20 mouse cellular contexts compared by ENCODE assay signal in genomic region chr5:102180250-102180649, GRCm38 (mm10).
DNase-seq lines count a peak whose midpoint lies in the region; ATAC-seq lines count a peak whose summit lies in the region.
"Had no signal": no experiment of that assay in that cellular context is flagged by ENCODE, and none has a peak within 500 bp of the region (broad histone marks: within the 10 kb centered on the region; RNA-seq: fewer than 3 reads in every experiment).

No protein-coding gene starts in this region.

- H3K4me3 ChIP-seq in midbrain, embryonic 11.5 days (ENCODE audit: low read depth, low read length) = no peak overlapping the region
- H3K4me3 ChIP-seq in midbrain, embryonic 10.5 days = no peak overlapping the region
- no peak overlapping the region for H3K4me3 ChIP-seq in embryonic facial prominence, embryonic 10.5 days
- H3K4me3 ChIP-seq: embryonic facial prominence, embryonic 13.5 days; gastrocnemius, adult 2 months; kidney, embryonic 15.5 days; limb, embryonic 15.5 days; liver, embryonic 15.5 days had no signal

- DNase-seq in heart, adult 11 months = peak; percentile 25
- DNase-seq in heart, postnatal 36 days = no peak
- DNase-seq in midbrain, embryonic 11.5 days (ENCODE audit: low spot score, missing footprints) = peak; percentile 45
- no peak for DNase-seq in midbrain, embryonic 10.5 days (ENCODE audit: low spot score)
- DNase-seq in brain, adult 2 months (ENCODE audit: low read depth, low spot score) = peak; percentile 23
- DNase-seq in brain, embryonic 18.5 days (ENCODE audit: low read depth, low spot score) = peak; percentile 30
- no peak for DNase-seq in embryonic facial prominence, embryonic 10.5 days (ENCODE audit: low spot score)
- DNase-seq: adrenal gland, adult 2 months; gastrocnemius, adult 2 months; heart, postnatal 10 days; kidney, postnatal 4 days; thymus, postnatal 25 days had no signal

- 91% methylated on average over 8 of the region's 8 CpGs for WGBS in midbrain, embryonic 11.5 days
- 92% methylated on average over 8 of the region's 8 CpGs for WGBS in midbrain, embryonic 10.5 days
- WGBS in embryonic facial prominence, embryonic 10.5 days = 90% methylated on average over 8 of the region's 8 CpGs

- intact Hi-C loops in heart, postnatal 36 days (cut with DNase I) = no loop called here

- H3K9me3 ChIP-seq in midbrain, embryonic 11.5 days (ENCODE audit: control insufficient read depth, low read length) = no peaks in the 10 kb centered on the region
- H3K9me3 ChIP-seq in midbrain, embryonic 10.5 days (replicated peaks) = no peaks in the 10 kb centered on the region
- no peaks in the 10 kb centered on the region for H3K9me3 ChIP-seq in embryonic facial prominence, embryonic 10.5 days
- H3K9me3 ChIP-seq: embryonic facial prominence, embryonic 13.5 days; kidney, embryonic 15.5 days; limb, embryonic 15.5 days; liver, embryonic 15.5 days had no signal

- H3K27me3 ChIP-seq in midbrain, embryonic 11.5 days (ENCODE audit: control insufficient read depth, insufficient read depth, low read length) = no peaks in the 10 kb centered on the region
- H3K27me3 ChIP-seq in midbrain, embryonic 10.5 days (ENCODE audit: low read depth, poor library complexity, severe bottlenecking) = no peaks in the 10 kb centered on the region
- no peaks in the 10 kb centered on the region for H3K27me3 ChIP-seq in embryonic facial prominence, embryonic 10.5 days (replicated peaks; ENCODE audit: low read depth, poor library complexity, severe bottlenecking)
- H3K27me3 ChIP-seq: embryonic facial prominence, embryonic 13.5 days; kidney, embryonic 15.5 days; limb, embryonic 15.5 days; liver, embryonic 15.5 days had no signal

- no peaks in the 10 kb centered on the region for H3K36me3 ChIP-seq in midbrain, embryonic 11.5 days (ENCODE audit: control insufficient read depth, insufficient read depth, low read length)
- no peaks in the 10 kb centered on the region for H3K36me3 ChIP-seq in midbrain, embryonic 10.5 days
- H3K36me3 ChIP-seq in embryonic facial prominence, embryonic 10.5 days (replicated peaks) = no peaks in the 10 kb centered on the region
- H3K36me3 ChIP-seq: embryonic facial prominence, embryonic 13.5 days; kidney, embryonic 15.5 days; limb, embryonic 15.5 days; liver, embryonic 15.5 days had no signal

- ATAC-seq in midbrain, embryonic 11.5 days (ENCODE audit: low FRiP score) = no peak
- ATAC-seq: intestine, embryonic 16.5 days; lung, postnatal 0 days had no signal

- H3K4me1 ChIP-seq in midbrain, embryonic 11.5 days (ENCODE audit: control insufficient read depth, insufficient read depth, low read length) = no peaks in the 10 kb centered on the region
- no peaks in the 10 kb centered on the region for H3K4me1 ChIP-seq in midbrain, embryonic 10.5 days
- H3K4me1 ChIP-seq in embryonic facial prominence, embryonic 10.5 days = no peaks in the 10 kb centered on the region
- H3K4me1 ChIP-seq: embryonic facial prominence, embryonic 13.5 days; kidney, embryonic 15.5 days; limb, embryonic 15.5 days; liver, embryonic 15.5 days had no signal

- H3K27ac ChIP-seq in midbrain, embryonic 11.5 days (ENCODE audit: low read depth, low read length) = no peak overlapping the region
- H3K27ac ChIP-seq in midbrain, embryonic 10.5 days (replicated peaks) = no peak overlapping the region
- H3K27ac ChIP-seq in embryonic facial prominence, embryonic 10.5 days (replicated peaks) = no peak overlapping the region
- H3K27ac ChIP-seq: embryonic facial prominence, embryonic 13.5 days; gastrocnemius, adult 2 months; hindbrain, embryonic 14.5 days; kidney, embryonic 15.5 days; limb, embryonic 15.5 days; liver, embryonic 15.5 days had no signal

- H3K9ac ChIP-seq in midbrain, embryonic 11.5 days (ENCODE audit: low read length) = no peak overlapping the region
- H3K9ac ChIP-seq: embryonic facial prominence, embryonic 13.5 days; hindbrain, embryonic 14.5 days; kidney, embryonic 15.5 days; limb, embryonic 15.5 days; liver, embryonic 15.5 days had no signal

- H3K4me2 ChIP-seq in midbrain, embryonic 11.5 days = no peak overlapping the region
- H3K4me2 ChIP-seq: embryonic facial prominence, embryonic 13.5 days; heart, embryonic 11.5 days; hindbrain, embryonic 14.5 days; kidney, embryonic 15.5 days; limb, embryonic 15.5 days; liver, embryonic 15.5 days had no signal

Comparison
In these comparisons a context has a peak if more than half of its experiments do, and no peak if none do; other contexts are left out.
1. DNase-seq: peak in heart, adult 11 months (single experiment), midbrain, embryonic 11.5 days (single experiment), brain, adult 2 months (single experiment) and brain, embryonic 18.5 days (single experiment); none in heart, postnatal 36 days (0 of 2), midbrain, embryonic 10.5 days (single experiment) and embryonic facial prominence, embryonic 10.5 days (single experiment).